8 mouse cellular contexts compared by ENCODE assay signal in the genomic region with DNA sequence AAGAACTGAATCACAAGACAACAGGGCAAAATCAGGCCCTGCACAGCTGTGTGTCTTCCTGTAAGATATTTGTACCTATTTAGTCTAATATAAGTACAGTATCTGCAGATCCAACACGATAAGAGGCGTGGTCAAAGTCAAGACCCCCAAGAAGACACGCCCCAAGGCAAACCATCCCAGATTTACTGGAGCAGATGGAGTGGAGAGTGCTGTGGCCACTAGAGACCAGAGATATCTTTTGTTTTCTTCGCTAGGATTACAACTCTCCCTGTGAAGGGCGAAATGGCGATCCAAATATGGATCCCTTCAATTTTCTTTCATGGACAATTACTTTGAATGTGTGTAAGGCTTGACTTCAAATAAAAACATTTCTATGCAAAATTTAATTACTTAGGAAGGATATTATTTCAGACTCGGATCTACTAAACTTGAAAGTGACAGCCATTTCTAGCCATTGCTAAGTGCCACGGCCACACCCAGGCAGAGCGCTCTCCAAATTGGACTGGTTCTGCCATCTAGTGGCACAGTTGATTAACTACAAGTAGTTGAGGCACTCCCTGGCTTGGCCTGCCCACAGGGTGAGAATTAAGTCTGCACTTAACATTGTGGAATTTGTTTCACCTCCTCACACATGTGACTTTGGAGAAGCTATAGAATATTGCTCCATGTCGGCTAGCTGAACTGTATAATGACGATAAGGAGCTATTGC.
DNase-seq lines count a peak whose midpoint lies in the region; ATAC-seq lines count a peak whose summit lies in the region.

No protein-coding gene starts in this region.

- H3K4me3 ChIP-seq in limb, embryonic 13.5 days = no peak overlapping the region
- H3K4me3 ChIP-seq in midbrain, embryonic 15.5 days = no peak overlapping the region

- ATAC-seq in limb, embryonic 13.5 days (ENCODE audit: low FRiP score, low read depth) = peak; percentile 78
- ATAC-seq in midbrain, embryonic 15.5 days (replicated peaks) = peak; percentile 94

- no peaks in the 10 kb centered on the region for H3K9me3 ChIP-seq in limb, embryonic 13.5 days
- H3K9me3 ChIP-seq in midbrain, embryonic 15.5 days = no peaks in the 10 kb centered on the region

- no peaks in the 10 kb centered on the region for H3K36me3 ChIP-seq in limb, embryonic 13.5 days
- no peaks in the 10 kb centered on the region for H3K36me3 ChIP-seq in midbrain, embryonic 15.5 days (replicated peaks)

- H3K27ac ChIP-seq in limb, embryonic 13.5 days = no peak overlapping the region
- H3K27ac ChIP-seq in midbrain, embryonic 15.5 days = no peak overlapping the region

- WGBS in limb, embryonic 13.5 days = 51% methylated on average over 11 of the region's 11 CpGs
- WGBS in midbrain, embryonic 15.5 days = 51% methylated on average over 11 of the region's 11 CpGs

- no peaks in the 10 kb centered on the region for H3K4me1 ChIP-seq in limb, embryonic 13.5 days
- H3K4me1 ChIP-seq in midbrain, embryonic 15.5 days = no peaks in the 10 kb centered on the region

- peak; percentile 74 for DNase-seq in 3T3-L1 (ENCODE audit: low read depth, low spot score)
- DNase-seq in adrenal gland, adult 2 months = peak; percentile 67
- DNase-seq in embryo, embryonic 9.5 days (ENCODE audit: extremely low spot score) = peak; percentile 67
- DNase-seq in heart, adult 9 months (ENCODE audit: low spot score in 2 of 2) = peak; percentile 59 to 67
- peak; percentile 78 for DNase-seq in kidney, adult 9 months
- DNase-seq in spleen, postnatal 36 days (ENCODE audit: low spot score in 2 of 2) = peak; percentile 72 to 76

- H3K27me3 ChIP-seq in limb, embryonic 13.5 days = 0 out of 2 replicates have a peak, but pooled peaks cover 5% of the 10 kb centered on the region
- H3K27me3 ChIP-seq in midbrain, embryonic 15.5 days (replicated peaks) = no peaks in the 10 kb centered on the region

- no peak overlapping the region for H3K4me2 ChIP-seq in limb, embryonic 13.5 days (replicated peaks)
- no peak overlapping the region for H3K4me2 ChIP-seq in midbrain, embryonic 15.5 days

- no peak overlapping the region for H3K9ac ChIP-seq in limb, embryonic 13.5 days
- H3K9ac ChIP-seq in midbrain, embryonic 15.5 days = no peak overlapping the region
